Mouse (Mus musculus) brain, embryonic 14.5 days (tissue): ENCODE measurements at regions not wholly inside any gene's neighbourhood (a gene's known extent, or its start where the extent isn't known, plus 50 kb on each side); places are given as distances from the start of the nearest gene placed in this dataset.

ENCODE experiments used
- CTCF ChIP-seq: fragments of 200-500 bp; IDR thresholded peaks from 2 replicates; pipeline ENCODE4 v1.5.1; 2012; ENCODE audit warnings: inconsistent platforms, mild to moderate bottlenecking, moderate library complexity, borderline replicate concordance; ENCODE audit not compliant: insufficient read depth, insufficient read length; ENCODE audit errors: extremely low read depth
- POLR2A ChIP-seq: fragments of 200-500 bp; IDR thresholded peaks from 2 replicates; pipeline ENCODE4 v1.6.1; 2012; ENCODE audit warnings: mild to moderate bottlenecking, inconsistent platforms, borderline replicate concordance; ENCODE audit not compliant: poor library complexity, insufficient read depth, insufficient read length, severe bottlenecking; ENCODE audit errors: extremely low read depth

DNA sequence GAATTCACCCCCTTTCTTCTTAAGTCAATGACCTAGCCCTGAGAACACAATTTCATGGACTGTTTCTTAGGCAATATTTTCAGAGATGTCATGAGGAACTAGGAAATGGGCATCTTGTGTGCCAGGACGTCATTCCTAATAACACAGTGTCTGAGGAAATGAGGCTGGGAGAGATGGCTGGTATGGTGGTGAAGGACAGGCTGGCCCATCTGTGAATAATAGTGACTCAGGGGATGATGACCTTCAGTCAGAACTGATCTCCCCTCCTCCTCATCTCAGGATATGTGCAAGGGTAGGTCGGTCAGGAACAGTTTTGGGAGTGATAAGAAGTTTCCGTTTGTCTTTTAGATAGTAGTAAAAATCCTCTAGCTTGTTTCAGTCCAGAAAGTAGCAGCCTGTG lies 449.8 kb downstream of the Nxph1 start:
- TF ChIP-seq CTCF, result no peak
- no peak for TF ChIP-seq POLR2A
